Mouse (Mus musculus): ENCODE measurements around the gene Spp2. TPM values are rescaled to one million over a fixed set of nuclear protein-coding genes. Genes with fewer than 3 reads are reported as not detected.

Spp2 gene
- total RNA-seq, 2 experiments from 2014 or later, result not detected

GRCm38 (mm10) chr1:88462484-88462883, 55.7 kb downstream of the Spp2 start:
- intact Hi-C loops (cut with DNase I), result loop anchor here (10.0 kb wide), 1 partner anchor 92 kb away; no protein-coding TSS in a partner anchor
- DNase-seq (ENCODE audit: low spot score in 2 of 2), result no peak

- intact Hi-C loops (cut with DNase I), result loop anchor here (10.0 kb wide), 1 partner anchor 92 kb away; no protein-coding TSS in a partner anchor
- no peak for DNase-seq (ENCODE audit: low spot score in 2 of 2)
These were observed 56.5 kb downstream of the Spp2 start for GRCm38 (mm10) chr1:88463241-88463640.

- DNase-seq (ENCODE audit: low spot score in 2 of 2), result no peak
- intact Hi-C loops (cut with DNase I), result loop anchor here (10.0 kb wide), 1 partner anchor 90 kb away; no protein-coding TSS in a partner anchor
These were observed 57.5 kb downstream of the Spp2 start for GRCm38 (mm10) chr1:88464109-88464905.

GRCm38 (mm10) chr1:88465722-88466121, 59.0 kb downstream of the Spp2 start:
- intact Hi-C loops (cut with DNase I), result loop anchor here (10.0 kb wide), 1 partner anchor 89 kb away; no protein-coding TSS in a partner anchor
- DNase-seq (ENCODE audit: low spot score in 2 of 2), result no peak

GRCm38 (mm10) chr1:88466325-88467064, 59.7 kb downstream of the Spp2 start:
- DNase-seq (ENCODE audit: low spot score in 2 of 2), result no peak
- intact Hi-C loops (cut with DNase I), result loop anchor here (10.0 kb wide), 1 partner anchor 88 kb away; no protein-coding TSS in a partner anchor

- no peak for DNase-seq (ENCODE audit: low spot score in 2 of 2)
- intact Hi-C loops (cut with DNase I), result loop anchor here (10.0 kb wide), 1 partner anchor 87 kb away; no protein-coding TSS in a partner anchor
These were observed 61.1 kb downstream of the Spp2 start for GRCm38 (mm10) chr1:88467866-88468265.

- intact Hi-C loops (cut with DNase I), result loop anchor here (10.0 kb wide), 1 partner anchor 86 kb away; no protein-coding TSS in a partner anchor
- no peak for DNase-seq (ENCODE audit: low spot score in 2 of 2)
These were observed 61.6 kb downstream of the Spp2 start for GRCm38 (mm10) chr1:88468335-88468734.

GRCm38 (mm10) chr1:88469746-88470145, 63.0 kb downstream of the Spp2 start:
- DNase-seq (ENCODE audit: low spot score in 2 of 2), result no peak
- intact Hi-C loops (cut with DNase I), result loop anchor here (10.0 kb wide), 1 partner anchor 85 kb away; no protein-coding TSS in a partner anchor

GRCm38 (mm10) chr1:88472258-88472657, 65.5 kb downstream of the Spp2 start:
- intact Hi-C loops (cut with DNase I), result no loop called here
- no peak for DNase-seq (ENCODE audit: low spot score in 2 of 2)

GRCm38 (mm10) chr1:88473899-88474298, 67.1 kb downstream of the Spp2 start:
- intact Hi-C loops (cut with DNase I), result no loop called here
- no peak for DNase-seq (ENCODE audit: low spot score in 2 of 2)

GRCm38 (mm10) chr1:88474598-88474997, 67.8 kb downstream of the Spp2 start:
- intact Hi-C loops (cut with DNase I), result no loop called here
- no peak for DNase-seq (ENCODE audit: low spot score in 2 of 2)

GRCm38 (mm10) chr1:88475502-88475953, 68.8 kb downstream of the Spp2 start:
- no peak for DNase-seq (ENCODE audit: low spot score in 2 of 2)
- intact Hi-C loops (cut with DNase I), result no loop called here

Other genes starting within 250 kb of the Spp2 start
- not detected for gene Ugt1a5, start 240.9 kb upstream of the Spp2 start, total RNA-seq (2021)
- not detected for gene Ugt1a2, start 206.4 kb upstream of the Spp2 start, total RNA-seq (2021)
- gene Dnajb3, start 201.2 kb upstream of the Spp2 start, total RNA-seq (2021), result 1 to 10 TPM; 2.2 to 2.5 TPM
- gene Ugt1a1, start 195.0 kb upstream of the Spp2 start, total RNA-seq (2021), result under 1 TPM in 1 of 2 experiments, not detected in 1; 0.18 TPM
- under 1 TPM in 1 of 2 experiments, not detected in 1; 0.07 TPM for gene Mroh2a, start 180.0 kb upstream of the Spp2 start, total RNA-seq (2021)
- 10 to 100 TPM; 33.0 to 38.9 TPM for gene Hjurp, start 129.3 kb upstream of the Spp2 start, total RNA-seq (2021)
- gene Trpm8, start 129.3 kb upstream of the Spp2 start, total RNA-seq (2021), result under 1 TPM in 1 of 2 experiments, not detected in 1; 0.25 TPM
- gene Glrp1, start 103.1 kb downstream of the Spp2 start, total RNA-seq (2021), result not detected

Data from left cerebral cortex, postnatal 36 days (tissue).